Mouse (Mus musculus) frontal cortex, adult 2 months (tissue): ENCODE results near the gene Gm20479. TPM values are rescaled to one million over a fixed set of nuclear protein-coding genes. Genes with fewer than 3 reads are reported as not detected.

Experiments
- DNase-seq, 2 experiments: peaks; one replicate each; pipeline ENCODE4 v3.0.0; 2022; ENCODE audit warnings: low spot score in 1 of 2; ENCODE audit errors: extremely low spot score in 1 of 2
- polyA plus RNA-seq: library from polyadenylated mRNA; depleted of rRNA; stranded (reverse); fragments of >200 nt; gene quantifications from 2 replicates; pipeline ENCODE4 v1.2.3, GENCODE M21; 2012; rRNA removed

The Gm20479 gene
- polyA plus RNA-seq, 1 experiment = not detected

GRCm38 (mm10) chr7:27314393-27314792, 42.8 kb downstream of the Gm20479 start:
- DNase-seq = no peak

DNA sequence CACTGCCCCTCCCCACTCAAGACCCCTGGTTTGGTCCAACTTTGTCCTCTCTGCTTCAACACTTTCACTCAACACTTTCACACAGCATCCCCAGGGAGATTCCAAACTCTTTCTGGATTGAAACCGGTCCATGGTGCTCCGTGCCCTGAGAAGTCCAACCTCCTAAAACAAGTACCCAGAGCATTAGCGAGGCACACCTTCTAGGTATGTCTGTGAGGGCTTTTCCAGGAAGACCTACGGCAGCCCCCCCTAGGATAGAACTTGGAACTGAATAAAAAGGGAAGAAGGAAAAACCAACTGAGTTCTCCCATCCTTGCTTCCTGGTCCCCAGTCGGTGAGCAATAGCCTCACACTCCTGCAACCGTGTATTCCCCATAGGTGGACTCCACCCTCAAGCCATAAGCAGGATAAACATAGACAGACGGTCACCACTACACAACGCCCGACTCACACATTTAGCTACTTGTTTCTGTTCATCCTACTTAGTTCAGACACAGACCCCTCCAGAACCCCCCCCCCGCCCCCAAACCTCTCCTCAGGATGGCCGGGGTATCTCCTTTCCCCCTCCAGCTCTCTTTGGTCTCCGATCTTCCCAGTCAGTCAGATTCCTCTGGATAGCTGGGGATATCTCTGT, 45.5 kb downstream of the Gm20479 start:
- DNase-seq = no peak

DNA sequence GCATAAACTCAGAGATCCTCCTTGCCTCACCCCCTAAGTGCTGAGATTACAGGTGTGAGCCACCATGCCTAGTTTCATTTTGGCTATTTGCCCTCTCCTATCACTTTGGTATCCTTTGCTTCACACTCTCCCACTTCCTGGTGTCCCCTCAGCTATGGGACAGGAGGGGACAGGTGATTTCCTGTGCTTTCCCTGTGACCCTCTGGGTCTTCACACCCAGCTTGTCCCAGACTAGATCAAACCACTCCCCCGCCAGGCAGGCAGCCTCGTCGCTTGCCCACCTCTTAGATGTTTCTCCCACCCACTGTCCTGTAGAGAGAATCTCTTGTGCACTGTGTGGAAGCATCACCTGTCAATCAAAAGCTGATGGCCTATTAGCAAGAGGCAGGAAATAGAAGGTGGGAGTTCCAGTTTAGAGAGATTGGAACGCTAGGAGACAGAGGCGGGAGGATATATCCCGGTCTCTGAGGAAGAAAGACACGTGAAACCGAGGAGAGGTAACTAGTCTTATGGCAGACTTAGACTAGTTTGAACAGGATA, 46.2 kb downstream of the Gm20479 start:
- no peak for DNase-seq

DNA sequence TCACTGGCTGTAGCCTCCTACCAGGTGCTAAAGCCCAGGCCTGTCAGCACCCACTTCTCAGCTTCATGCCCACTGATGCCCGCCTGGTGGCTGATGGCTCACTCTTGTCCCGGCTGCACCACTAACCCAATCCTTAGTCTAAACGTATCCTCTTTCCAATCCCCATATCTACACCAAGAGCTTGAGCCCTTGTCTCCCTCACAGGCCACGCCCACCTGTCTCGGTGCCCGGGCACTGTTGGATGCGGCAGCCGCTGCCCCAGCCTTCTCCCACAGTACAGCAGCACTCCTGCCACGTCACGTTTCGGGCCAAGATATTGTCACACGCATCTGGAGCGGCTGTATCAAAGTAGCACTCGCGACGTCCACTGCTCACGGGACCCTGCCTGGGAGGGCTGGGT, 46.9 kb downstream of the Gm20479 start:
- DNase-seq = no peak

GRCm38 (mm10) chr7:27309832-27310231, 47.4 kb downstream of the Gm20479 start:
- DNase-seq = no peak

- DNase-seq = no peak
These were observed 48.2 kb downstream of the Gm20479 start for GRCm38 (mm10) chr7:27308821-27309549.

GRCm38 (mm10) chr7:27307551-27307950, 49.7 kb downstream of the Gm20479 start:
- DNase-seq = no peak

DNA sequence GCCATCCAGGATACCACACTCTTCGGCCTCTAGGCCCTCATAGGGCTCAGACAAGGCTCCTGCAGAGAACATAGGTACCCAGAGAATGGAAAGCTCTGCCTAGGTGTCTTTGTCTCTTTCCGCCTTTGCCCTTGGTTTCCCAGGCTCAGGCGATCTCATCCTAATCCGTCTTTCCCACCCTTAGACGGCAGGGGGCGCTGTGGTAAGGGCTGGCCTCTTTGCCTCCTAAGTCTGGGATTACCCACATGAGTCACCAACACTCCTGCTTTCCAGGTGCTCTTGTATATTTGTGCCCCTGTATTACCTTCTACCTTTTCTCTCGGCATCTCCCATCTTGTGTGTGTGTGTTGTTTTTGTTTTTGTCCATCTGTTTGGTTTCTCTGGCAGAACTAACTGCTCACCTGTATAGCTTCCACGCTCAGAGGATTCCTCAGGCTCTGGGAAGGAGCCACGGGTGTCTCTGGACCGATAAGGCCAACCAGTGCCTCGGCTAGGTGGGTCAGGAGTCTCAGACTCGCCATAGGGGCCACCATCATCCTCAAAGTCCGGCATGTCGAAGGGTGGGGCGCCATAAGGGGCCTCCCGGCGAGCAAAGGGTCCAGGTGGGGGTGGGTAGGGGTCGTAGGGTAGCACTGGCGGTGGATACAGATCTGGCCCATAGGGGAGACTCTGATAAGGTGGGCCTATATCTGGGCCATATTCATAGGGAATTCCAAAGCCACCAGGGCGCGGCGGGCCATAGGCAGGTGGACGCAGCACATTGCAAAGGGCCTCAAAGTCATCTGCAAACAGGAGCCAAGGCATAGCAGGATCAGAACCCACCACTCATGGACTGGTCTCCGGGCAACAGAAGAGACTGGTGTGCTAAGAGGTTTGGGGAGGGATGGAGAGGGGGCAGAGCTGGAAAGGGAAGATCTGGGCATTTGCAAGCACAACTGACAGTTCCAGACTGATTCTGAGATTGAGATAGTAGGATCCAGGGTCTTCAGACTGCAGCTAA, 50.8 kb downstream of the Gm20479 start:
- DNase-seq = no peak

DNA sequence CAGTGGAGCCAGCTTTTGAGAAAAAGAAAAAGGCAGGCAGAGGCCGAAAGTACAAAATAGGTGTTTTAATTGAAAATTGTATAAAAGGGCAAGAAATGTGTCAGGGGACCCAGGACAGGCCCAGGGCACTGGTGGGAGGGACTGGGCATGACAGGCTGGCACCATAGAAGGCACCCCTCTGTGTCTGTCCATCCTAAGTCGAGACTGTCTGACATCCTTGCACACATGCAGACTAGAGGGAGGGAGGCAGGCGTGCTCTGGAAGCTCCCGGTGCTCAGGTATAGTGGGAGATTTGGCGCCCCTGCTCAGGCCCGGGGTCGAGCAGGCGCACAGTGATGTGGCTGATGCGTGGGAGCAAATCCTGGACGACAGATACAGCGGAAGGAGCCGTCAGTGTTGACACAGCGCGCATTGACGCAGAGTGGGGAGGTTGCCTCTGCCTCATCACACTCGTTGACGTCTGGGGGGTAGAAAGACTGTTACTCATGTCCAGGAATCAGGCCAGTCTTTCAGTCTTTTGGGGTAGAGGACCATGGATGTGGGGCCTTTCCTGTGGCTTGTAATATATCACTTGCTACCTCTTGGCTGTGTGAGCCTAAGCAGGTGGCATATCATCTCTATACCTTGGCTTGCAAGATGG, 52.0 kb downstream of the Gm20479 start:
- no peak for DNase-seq

Other genes starting within 250 kb of the Gm20479 start
- gene Cyp2f2, start 237.5 kb downstream of the Gm20479 start, polyA plus RNA-seq = 1.2 and 3.7 TPM in 2 replicates
- gene Cyp2t4, start 203.7 kb downstream of the Gm20479 start, polyA plus RNA-seq = not detected in 2 replicates
- 96.1 and 102 TPM in 2 replicates for gene Egln2, start 190.6 kb downstream of the Gm20479 start, polyA plus RNA-seq
- gene Rab4b, start 178.5 kb downstream of the Gm20479 start, polyA plus RNA-seq = 124 and 128 TPM in 2 replicates
- gene Gm21983, start 176.3 kb downstream of the Gm20479 start, polyA plus RNA-seq = 0.18 and 0.29 TPM in 2 replicates
- 4.4 TPM in 2 replicates for gene Mia, start 176.3 kb downstream of the Gm20479 start, polyA plus RNA-seq
- gene BC024978, start 161.6 kb downstream of the Gm20479 start, polyA plus RNA-seq = 17.5 and 17.7 TPM in 2 replicates
- gene Snrpa, start 161.1 kb downstream of the Gm20479 start, polyA plus RNA-seq = 190 and 196 TPM in 2 replicates
- 5.2 and 6.7 TPM in 2 replicates for gene Itpkc, start 128.8 kb downstream of the Gm20479 start, polyA plus RNA-seq
- gene Coq8b, start 124.4 kb downstream of the Gm20479 start, polyA plus RNA-seq = 39.1 and 40.5 TPM in 2 replicates
- gene Numbl, start 99.0 kb downstream of the Gm20479 start, polyA plus RNA-seq = 95.1 and 100 TPM in 2 replicates
- 68.8 and 69.8 TPM in 2 replicates for gene Ltbp4, start 19.7 kb downstream of the Gm20479 start, polyA plus RNA-seq
- gene Shkbp1, start 1.4 kb downstream of the Gm20479 start, polyA plus RNA-seq = 58.4 and 62.8 TPM in 2 replicates
- 131 and 135 TPM in 2 replicates for gene Sptbn4, start 90.3 kb upstream of the Gm20479 start, polyA plus RNA-seq
- 21.4 and 23.6 TPM in 2 replicates for gene Blvrb, start 90.6 kb upstream of the Gm20479 start, polyA plus RNA-seq
- 3.8 and 5.0 TPM in 2 replicates for gene Sertad3, start 116.3 kb upstream of the Gm20479 start, polyA plus RNA-seq
- gene Sertad1, start 129.5 kb upstream of the Gm20479 start, polyA plus RNA-seq = 14.0 and 16.9 TPM in 2 replicates
- gene Prx, start 141.9 kb upstream of the Gm20479 start, polyA plus RNA-seq = 0.29 and 0.46 TPM in 2 replicates
- gene Hipk4, start 165.8 kb upstream of the Gm20479 start, polyA plus RNA-seq = 0.44 and 0.66 TPM in 2 replicates
- 933 and 972 TPM in 2 replicates for gene Pld3, start 195.8 kb upstream of the Gm20479 start, polyA plus RNA-seq
- gene 2310022A10Rik, start 195.8 kb upstream of the Gm20479 start, polyA plus RNA-seq = 32.0 and 32.3 TPM in 2 replicates
- 114 and 122 TPM in 2 replicates for gene Akt2, start 234.1 kb upstream of the Gm20479 start, polyA plus RNA-seq